Mouse (Mus musculus): ENCODE results near the gene Pnmt. TPM values are rescaled to one million over a fixed set of nuclear protein-coding genes. Genes with fewer than 3 reads are reported as not detected.

Gene Pnmt
- polyA plus RNA-seq, 1 experiment from 2014 or later = 3.2 TPM

- H3K9me3 ChIP-seq = no peaks in the 10 kb centered on the region
- peaks cover 56% of the 10 kb centered on the region for H3K27me3 ChIP-seq
- peaks cover 35% of the 10 kb centered on the region for H3K4me1 ChIP-seq (replicated peaks)
- 0 out of 2 replicates have a peak, but pooled peaks have one; percentile 29 for ATAC-seq (ENCODE audit: low FRiP score)
- H3K4me2 ChIP-seq = peak within 1 kb of the TSS; percentile 97
- H3K36me3 ChIP-seq = no peaks in the 10 kb centered on the region
- WGBS = under 1% methylated on average over 47 of the region's 49 CpGs
- peak within 1 kb of the TSS; percentile 84 for H3K27ac ChIP-seq
- H3K9ac ChIP-seq = peak within 1 kb of the TSS; percentile 83
- peak within 1 kb of the TSS; percentile 63 for H3K4me3 ChIP-seq
These were observed 26.1 kb downstream of the Pnmt start, which contains the start of gene Erbb2 for GRCm38 (mm10) chr11:98412273-98412796. Gene Erbb2 (plus strand): TSS chr11:98412470.

GRCm38 (mm10) chr11:98412797-98413301 is 26.6 kb downstream of the Pnmt start:
- Histone ChIP-seq H3K4me1 (replicated peaks) (peaks cover 35% of the 10 kb centered on the region), H3K9ac (peak overlapping the region; percentile 83), H3K36me3 (no peaks in the 10 kb centered on the region), H3K4me2 (peak overlapping the region; percentile 97), H3K27ac (peak overlapping the region; percentile 84), H3K4me3 (peak overlapping the region; percentile 63), H3K9me3 (no peaks in the 10 kb centered on the region), H3K27me3 (peaks cover 56% of the 10 kb centered on the region)
- peak; percentile 69 for ATAC-seq (ENCODE audit: low FRiP score)
- under 1% methylated on average over 40 of the region's 40 CpGs for WGBS

- H3K27me3 ChIP-seq = peaks cover 56% of the 10 kb centered on the region
- no peaks in the 10 kb centered on the region for H3K9me3 ChIP-seq
- peak overlapping the region; percentile 24; the same call in 1 of the 2 replicates for H3K9ac ChIP-seq
- peak overlapping the region; percentile 63 for H3K4me3 ChIP-seq
- H3K27ac ChIP-seq = no peak overlapping the region
- no peaks in the 10 kb centered on the region for H3K36me3 ChIP-seq
- H3K4me2 ChIP-seq = peak overlapping the region; percentile 97
- no peak for ATAC-seq (ENCODE audit: low FRiP score)
- H3K4me1 ChIP-seq (replicated peaks) = peaks cover 35% of the 10 kb centered on the region
- 16% methylated on average over 7 of the region's 7 CpGs for WGBS
These were observed 27.5 kb downstream of the Pnmt start for GRCm38 (mm10) chr11:98413731-98414130.

GRCm38 (mm10) chr11:98414162-98414561 is 27.9 kb downstream of the Pnmt start:
- 18% methylated on average over 2 of the region's 2 CpGs for WGBS
- H3K4me2 ChIP-seq = peak overlapping the region; percentile 97

GRCm38 (mm10) chr11:98417074-98417473 is 30.8 kb downstream of the Pnmt start:
- Histone ChIP-seq H3K4me3 (no peak overlapping the region), H3K36me3 (no peaks in the 10 kb centered on the region), H3K9me3 (no peaks in the 10 kb centered on the region), H3K27me3 (peaks cover 30% of the 10 kb centered on the region), H3K27ac (no peak overlapping the region), H3K4me2 (no peak overlapping the region), H3K4me1 (replicated peaks) (peaks cover 24% of the 10 kb centered on the region), H3K9ac (no peak overlapping the region)
- 89% methylated on average over 1 of the region's 1 CpGs for WGBS
- no peak for ATAC-seq (ENCODE audit: low FRiP score)

More at GRCm38 (mm10) chr11:98414162-98414561, 27.9 kb downstream of the Pnmt start:
- Histone ChIP-seq H3K9ac (0 out of 2 replicates have a peak overlapping the region, but pooled peaks have one; percentile 39), H3K27me3 (peaks cover 56% of the 10 kb centered on the region), H3K27ac (no peak overlapping the region), H3K4me1 (replicated peaks) (peaks cover 30% of the 10 kb centered on the region), H3K4me3 (peak overlapping the region; percentile 63; the same call in 1 of the 2 replicates), H3K9me3 (no peaks in the 10 kb centered on the region), H3K36me3 (no peaks in the 10 kb centered on the region)
- no peak for ATAC-seq (ENCODE audit: low FRiP score)

GRCm38 (mm10) chr11:98418273-98418672 is 32.0 kb downstream of the Pnmt start:
- WGBS = 73% methylated on average over 5 of the region's 6 CpGs

GRCm38 (mm10) chr11:98418939-98419547 is 32.8 kb downstream of the Pnmt start:
- Histone ChIP-seq H3K4me1 (replicated peaks) (peaks cover 4% of the 10 kb centered on the region), H3K9me3 (no peaks in the 10 kb centered on the region), H3K27ac (no peak overlapping the region), H3K27me3 (peaks cover 10% of the 10 kb centered on the region), H3K36me3 (0 out of 2 replicates have a peak, but pooled peaks cover 4% of the 10 kb centered on the region), H3K4me3 (no peak overlapping the region), H3K4me2 (no peak overlapping the region), H3K9ac (no peak overlapping the region)
- no peak for ATAC-seq (ENCODE audit: low FRiP score)
- 84% methylated on average over 10 of the region's 10 CpGs for WGBS

More at GRCm38 (mm10) chr11:98418273-98418672, 32.0 kb downstream of the Pnmt start:
- no peak overlapping the region for H3K9ac ChIP-seq
- H3K27ac ChIP-seq = no peak overlapping the region
- peaks cover 12% of the 10 kb centered on the region for H3K4me1 ChIP-seq (replicated peaks)
- 0 out of 2 replicates have a peak, but pooled peaks cover under 1% of the 10 kb centered on the region for H3K36me3 ChIP-seq
- ATAC-seq (ENCODE audit: low FRiP score) = no peak
- H3K27me3 ChIP-seq = peaks cover 18% of the 10 kb centered on the region
- no peaks in the 10 kb centered on the region for H3K9me3 ChIP-seq
- H3K4me2 ChIP-seq = no peak overlapping the region
- no peak overlapping the region for H3K4me3 ChIP-seq

- no peak for ATAC-seq (ENCODE audit: low FRiP score)
- Histone ChIP-seq H3K4me2 (no peak overlapping the region), H3K36me3 (peaks cover 8% of the 10 kb centered on the region; the same call in 1 of the 2 replicates), H3K27me3 (no peaks in the 10 kb centered on the region), H3K9me3 (no peaks in the 10 kb centered on the region), H3K4me1 (replicated peaks) (no peaks in the 10 kb centered on the region), H3K27ac (no peak overlapping the region), H3K9ac (no peak overlapping the region), H3K4me3 (no peak overlapping the region)
- WGBS = 94% methylated on average over 7 of the region's 7 CpGs
These were observed 40.3 kb downstream of the Pnmt start for GRCm38 (mm10) chr11:98426592-98426991.

- H3K9me3 ChIP-seq = no peaks in the 10 kb centered on the region
- 0 out of 2 replicates have a peak overlapping the region, but pooled peaks have one; percentile 24 for H3K9ac ChIP-seq
- no peak overlapping the region for H3K4me3 ChIP-seq
- H3K27me3 ChIP-seq = no peaks in the 10 kb centered on the region
- WGBS = 90% methylated on average over 5 of the region's 5 CpGs
- no peak for ATAC-seq (ENCODE audit: low FRiP score)
- H3K4me2 ChIP-seq = no peak overlapping the region
- no peak overlapping the region for H3K27ac ChIP-seq
- H3K4me1 ChIP-seq (replicated peaks) = no peaks in the 10 kb centered on the region
- peaks cover 10% of the 10 kb centered on the region; the same call in 1 of the 2 replicates for H3K36me3 ChIP-seq
These were observed 42.2 kb downstream of the Pnmt start for GRCm38 (mm10) chr11:98428436-98428835.

GRCm38 (mm10) chr11:98431743-98432502 is 45.7 kb downstream of the Pnmt start:
- Histone ChIP-seq H3K36me3 (peaks cover 35% of the 10 kb centered on the region), H3K4me3 (no peak overlapping the region), H3K9ac (no peak overlapping the region), H3K9me3 (no peaks in the 10 kb centered on the region), H3K4me1 (replicated peaks) (no peaks in the 10 kb centered on the region), H3K4me2 (no peak overlapping the region), H3K27ac (no peak overlapping the region), H3K27me3 (no peaks in the 10 kb centered on the region)
- no peak for ATAC-seq (ENCODE audit: low FRiP score)
- 87% methylated on average over 9 of the region's 9 CpGs for WGBS

- no peaks in the 10 kb centered on the region for H3K9me3 ChIP-seq
- 90% methylated on average over 9 of the region's 9 CpGs for WGBS
These were observed 49.5 kb downstream of the Pnmt start for GRCm38 (mm10) chr11:98435723-98436122.

GRCm38 (mm10) chr11:98437441-98437840 is 51.2 kb downstream of the Pnmt start:
- WGBS = 92% methylated on average over 6 of the region's 6 CpGs
- ATAC-seq (ENCODE audit: low FRiP score) = no peak
- H3K4me2 ChIP-seq = 0 out of 2 replicates have a peak overlapping the region, but pooled peaks have one; percentile 73

More at GRCm38 (mm10) chr11:98435723-98436122, 49.5 kb downstream of the Pnmt start:
- H3K4me2 ChIP-seq = no peak overlapping the region
- H3K4me3 ChIP-seq = no peak overlapping the region
- H3K27ac ChIP-seq = no peak overlapping the region
- no peak for ATAC-seq (ENCODE audit: low FRiP score)
- no peak overlapping the region for H3K9ac ChIP-seq
- peaks cover 9% of the 10 kb centered on the region for H3K4me1 ChIP-seq (replicated peaks)
- peaks cover 38% of the 10 kb centered on the region for H3K36me3 ChIP-seq
- H3K27me3 ChIP-seq = no peaks in the 10 kb centered on the region

More at GRCm38 (mm10) chr11:98437441-98437840, 51.2 kb downstream of the Pnmt start:
- Histone ChIP-seq H3K27ac (no peak overlapping the region), H3K27me3 (no peaks in the 10 kb centered on the region), H3K36me3 (peaks cover 38% of the 10 kb centered on the region), H3K4me1 (replicated peaks) (peaks cover 9% of the 10 kb centered on the region), H3K4me3 (0 out of 2 replicates have a peak overlapping the region, but pooled peaks have one; percentile 68), H3K9me3 (no peaks in the 10 kb centered on the region), H3K9ac (no peak overlapping the region)

Measured in hindbrain, embryonic 13.5 days (tissue).